Mouse (Mus musculus): ENCODE measurements around the gene Rbfox1.

- no peak for TF ChIP-seq CTCF (IDR thresholded peaks at IDR 0.05; ENCODE audit: borderline replicate concordance, control insufficient read depth, extremely low read depth, insufficient read depth, low read length, poor library complexity)
- TF ChIP-seq POLR2A (IDR thresholded peaks at IDR 0.05; ENCODE audit: control insufficient read depth, extremely low read depth, insufficient read depth, low read length, poor library complexity), result no peak
Measured at GRCm38 (mm10) chr16:6182329-6182728, 297.2 kb downstream of the Rbfox1 start.

Measured in thymus, adult 2 months (tissue).